Mouse (Mus musculus): ENCODE measurements around the gene Mfap3l. TPM values are rescaled to one million over a fixed set of nuclear protein-coding genes. Genes with fewer than 3 reads are reported as not detected.
"Not testable (repeated sequence)": the region's sequence is repeated elsewhere in the genome, so short reads cannot be mapped to it uniquely, and the experiment has no call there.

Mfap3l gene
- total RNA-seq, 2 experiments from 2014 or later = 0.45 to 2.1 TPM

- ATAC-seq (replicated peaks; ENCODE audit: low FRiP score, poor library complexity, severe bottlenecking) = no peak
Measured at GRCm38 (mm10) chr8:60647291-60647690, 14.7 kb downstream of the Mfap3l start.

- ATAC-seq (replicated peaks; ENCODE audit: low FRiP score, poor library complexity, severe bottlenecking) = no peak
Measured at GRCm38 (mm10) chr8:60649081-60649480, 16.5 kb downstream of the Mfap3l start.

GRCm38 (mm10) chr8:60650119-60650518 lies 17.5 kb downstream of the Mfap3l start:
- ATAC-seq (replicated peaks; ENCODE audit: low FRiP score, poor library complexity, severe bottlenecking) = no peak

GRCm38 (mm10) chr8:60657425-60658113 lies 24.9 kb downstream of the Mfap3l start:
- no peak for ATAC-seq (replicated peaks; ENCODE audit: low FRiP score, poor library complexity, severe bottlenecking)

- ATAC-seq (replicated peaks; ENCODE audit: low FRiP score, poor library complexity, severe bottlenecking) = no peak
Measured at GRCm38 (mm10) chr8:60658114-60658500, 25.5 kb downstream of the Mfap3l start.

GRCm38 (mm10) chr8:60658686-60659085 lies 26.1 kb downstream of the Mfap3l start:
- ATAC-seq (replicated peaks; ENCODE audit: low FRiP score, poor library complexity, severe bottlenecking) = not testable (repeated sequence)

GRCm38 (mm10) chr8:60659721-60660120 lies 27.1 kb downstream of the Mfap3l start:
- no peak for ATAC-seq (replicated peaks; ENCODE audit: low FRiP score, poor library complexity, severe bottlenecking)

- no peak for ATAC-seq (replicated peaks; ENCODE audit: low FRiP score, poor library complexity, severe bottlenecking)
Measured at GRCm38 (mm10) chr8:60661191-60661590, 28.6 kb downstream of the Mfap3l start.

GRCm38 (mm10) chr8:60663552-60663951 lies 30.9 kb downstream of the Mfap3l start:
- ATAC-seq (replicated peaks; ENCODE audit: low FRiP score, poor library complexity, severe bottlenecking) = no peak

- no peak for ATAC-seq (replicated peaks; ENCODE audit: low FRiP score, poor library complexity, severe bottlenecking)
Measured at GRCm38 (mm10) chr8:60665821-60666220, 33.2 kb downstream of the Mfap3l start.

GRCm38 (mm10) chr8:60666852-60667251 lies 34.2 kb downstream of the Mfap3l start:
- ATAC-seq (replicated peaks; ENCODE audit: low FRiP score, poor library complexity, severe bottlenecking) = no peak

GRCm38 (mm10) chr8:60678590-60678989 lies 46.0 kb downstream of the Mfap3l start:
- ATAC-seq (replicated peaks; ENCODE audit: low FRiP score, poor library complexity, severe bottlenecking) = no peak

- no peak for ATAC-seq (replicated peaks; ENCODE audit: low FRiP score, poor library complexity, severe bottlenecking)
Measured at GRCm38 (mm10) chr8:60681811-60682210, 49.2 kb downstream of the Mfap3l start.

- no peak for ATAC-seq (replicated peaks; ENCODE audit: low FRiP score, poor library complexity, severe bottlenecking)
Measured at GRCm38 (mm10) chr8:60682340-60682739, 49.7 kb downstream of the Mfap3l start.

- ATAC-seq (replicated peaks; ENCODE audit: low FRiP score, poor library complexity, severe bottlenecking) = no peak
Measured at GRCm38 (mm10) chr8:60711516-60712086, 79.0 kb downstream of the Mfap3l start.

GRCm38 (mm10) chr8:60714724-60715123 lies 82.1 kb downstream of the Mfap3l start:
- no peak for ATAC-seq (replicated peaks; ENCODE audit: low FRiP score, poor library complexity, severe bottlenecking)

- ATAC-seq (replicated peaks; ENCODE audit: low FRiP score, poor library complexity, severe bottlenecking) = no peak
Measured at GRCm38 (mm10) chr8:60718692-60719091, 86.1 kb downstream of the Mfap3l start.

Other genes with a start within 250 kb of the Mfap3l start
- gene Gm10283, start 129.6 kb upstream of the Mfap3l start, total RNA-seq (2015; ENCODE audit: low replicate concordance) = not detected in 2 replicates
- not detected in 2 replicates for gene Gm10283, start 129.6 kb upstream of the Mfap3l start, total RNA-seq (2017; ENCODE audit: low replicate concordance)
- not detected in 2 replicates for gene Aadat, start 126.9 kb upstream of the Mfap3l start, total RNA-seq (2015; ENCODE audit: low replicate concordance)
- not detected in 2 replicates for gene Aadat, start 126.9 kb upstream of the Mfap3l start, total RNA-seq (2017; ENCODE audit: low replicate concordance)

Data from erythroid progenitor cell, adult 5-6 weeks (primary cell).